Mouse (Mus musculus) frontal cortex, postnatal 36 days (tissue): ENCODE data around the gene Abca13.
"Not testable (repeated sequence)": the region's sequence is repeated elsewhere in the genome, so short reads cannot be mapped to it uniquely, and the experiment has no call there.

Experiments
- DNase-seq, 2 experiments: peaks; one replicate each; pipeline ENCODE4 v3.0.0; 2022; ENCODE audit warnings: low spot score in 2 of 2

The Abca13 gene

DNA sequence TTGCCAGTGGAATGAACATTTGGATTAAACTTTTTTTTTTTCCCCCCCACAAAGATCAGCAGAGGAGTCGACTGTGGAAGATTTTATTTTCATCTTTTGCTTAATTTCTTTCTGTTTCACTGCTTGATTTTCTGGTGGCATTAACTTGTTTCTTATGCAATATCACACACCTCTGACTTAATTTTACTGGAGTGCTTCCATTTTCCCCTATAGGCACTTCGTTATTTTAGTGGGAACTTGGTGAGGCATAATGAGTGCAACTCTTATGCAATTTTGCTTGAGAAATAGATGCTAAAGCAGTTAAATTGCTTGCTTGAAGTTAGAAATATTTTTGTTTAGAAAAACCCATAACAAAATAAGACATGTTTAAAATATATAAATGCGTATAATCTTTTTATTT, 94.0 kb downstream of the Abca13 start:
- no peak for DNase-seq

GRCm38 (mm10) chr11:9291168-9291567, 99.4 kb downstream of the Abca13 start:
- no peak for DNase-seq

GRCm38 (mm10) chr11:9299615-9300014, 107.9 kb downstream of the Abca13 start:
- no peak for DNase-seq

DNA sequence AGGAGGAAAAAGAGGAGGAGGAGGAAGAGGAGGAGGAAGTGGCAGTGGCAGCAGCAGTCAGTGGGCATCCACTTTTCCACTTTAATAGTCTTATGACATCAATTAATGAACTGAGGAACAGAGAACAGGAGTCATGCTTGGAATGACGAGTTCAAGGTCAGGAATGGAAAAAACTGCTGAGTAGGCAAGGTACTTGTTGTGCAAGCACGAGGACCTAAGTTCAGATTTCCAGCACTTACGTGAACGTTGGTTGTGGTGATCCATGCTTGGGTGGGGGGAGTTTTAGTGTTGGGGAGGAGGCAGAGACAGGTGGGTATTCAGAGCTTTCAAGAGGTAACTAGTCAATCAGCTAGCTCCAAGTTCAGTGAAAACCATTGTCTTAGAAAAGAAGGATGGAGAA, 113.7 kb downstream of the Abca13 start:
- no peak for DNase-seq

- DNase-seq, result no peak
These were observed 124.8 kb downstream of the Abca13 start for GRCm38 (mm10) chr11:9316545-9316944.

- peak; percentile 74 to 79 for DNase-seq
These were observed 125.6 kb downstream of the Abca13 start for GRCm38 (mm10) chr11:9317076-9317929.

- DNase-seq, result no peak
These were observed 146.4 kb downstream of the Abca13 start for GRCm38 (mm10) chr11:9338151-9338550.

GRCm38 (mm10) chr11:9347724-9348123, 156.0 kb downstream of the Abca13 start:
- peak; percentile 2 to 9 for DNase-seq

DNA sequence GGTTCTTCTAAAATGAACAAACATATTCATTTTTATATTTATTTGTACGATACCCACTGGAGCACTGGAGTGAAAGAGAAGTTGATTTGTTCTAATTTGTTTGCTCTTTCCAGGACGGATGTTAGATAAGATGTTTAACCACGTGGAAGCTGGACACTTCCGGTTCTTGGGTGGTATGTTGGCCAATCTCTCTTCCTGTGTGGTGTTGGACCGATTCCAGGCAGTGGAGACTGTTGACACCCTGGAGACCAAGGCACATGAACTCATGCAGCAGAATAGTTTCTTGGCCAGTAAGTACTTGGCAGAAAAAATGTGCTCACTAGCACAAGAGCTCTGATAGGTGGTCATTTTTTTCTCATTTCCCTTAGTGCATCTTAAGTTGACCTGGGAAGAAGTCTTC, 181.4 kb downstream of the Abca13 start:
- DNase-seq, result no peak

- not testable (repeated sequence) for DNase-seq
These were observed 182.7 kb downstream of the Abca13 start for GRCm38 (mm10) chr11:9374426-9374825.

DNA sequence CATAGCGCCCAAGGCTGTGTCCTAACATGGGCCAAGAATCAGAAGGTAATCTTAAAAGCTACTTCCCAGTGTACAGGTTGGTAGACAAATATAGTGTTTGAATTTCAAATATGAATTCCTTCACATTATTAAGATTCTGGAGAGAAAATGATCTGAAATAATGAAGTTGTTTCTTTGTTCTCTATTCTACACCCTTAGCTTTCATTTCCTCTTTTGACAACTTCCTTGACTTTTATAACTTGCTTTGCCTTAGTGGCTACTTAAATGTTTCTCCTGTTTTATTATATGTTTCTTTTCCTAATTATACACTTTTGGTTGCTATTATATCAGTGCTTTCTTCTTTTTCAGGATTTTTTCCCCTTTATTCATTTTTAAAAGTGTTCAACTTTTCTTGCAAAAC, 196.8 kb downstream of the Abca13 start:
- no peak for DNase-seq

DNA sequence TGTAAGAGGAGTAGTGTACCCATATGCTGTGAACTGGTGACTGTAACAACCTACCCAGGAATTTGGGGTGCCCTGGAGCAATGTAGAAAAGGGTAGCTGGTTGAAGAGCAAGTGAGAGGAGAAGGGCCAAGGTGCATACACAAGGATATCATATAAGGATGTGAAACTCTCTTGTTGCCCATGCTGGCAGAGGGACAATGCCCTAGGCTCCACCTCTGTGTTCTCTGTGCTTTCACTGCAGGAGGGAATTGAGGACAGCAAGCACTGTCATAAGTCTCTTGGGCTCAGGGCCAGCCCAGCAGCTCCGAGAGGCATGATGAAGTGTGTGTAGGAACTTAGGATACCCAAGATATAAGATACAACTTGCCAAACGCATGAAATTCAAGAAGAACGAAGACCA, 225.2 kb downstream of the Abca13 start:
- DNase-seq, result no peak

DNA sequence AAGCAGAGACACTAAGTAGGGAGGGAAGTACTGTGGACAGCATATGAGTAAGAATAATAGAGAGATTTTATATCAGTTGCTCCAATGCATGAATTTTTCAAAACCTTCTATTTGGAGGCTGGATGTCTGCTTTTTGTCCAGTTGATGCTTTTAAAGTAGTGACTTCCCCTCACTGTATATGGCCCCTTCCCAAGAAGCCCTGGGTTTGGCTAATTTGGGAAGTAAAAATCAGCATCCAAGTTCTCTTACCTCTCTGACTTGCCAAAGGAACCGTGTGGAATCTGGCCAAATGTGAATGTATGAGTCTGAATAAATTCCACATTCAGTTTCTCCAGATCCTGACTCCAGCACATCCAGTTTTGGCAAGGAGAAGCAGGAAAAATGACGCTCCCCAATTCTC, 228.5 kb downstream of the Abca13 start:
- DNase-seq, result no peak

DNA sequence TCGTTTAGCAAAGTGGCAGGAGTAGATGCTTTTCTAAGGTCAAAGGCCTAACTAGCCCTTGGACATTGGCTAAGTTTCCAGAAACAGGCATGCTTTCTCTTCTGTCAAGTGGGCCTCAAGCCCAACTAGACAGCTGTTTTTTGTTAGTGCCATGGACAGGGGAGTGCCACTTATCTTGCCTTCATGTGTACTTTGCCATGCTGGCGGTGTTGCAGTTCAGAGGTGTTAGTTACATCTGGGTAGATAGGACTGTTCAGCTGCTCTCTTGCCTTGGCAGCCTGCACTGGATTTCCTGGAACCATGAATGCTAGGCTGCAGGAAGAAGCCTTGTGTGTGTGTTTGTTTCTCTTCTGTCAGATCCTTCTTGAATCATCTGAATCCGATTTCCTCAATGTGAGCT, 235.7 kb downstream of the Abca13 start:
- DNase-seq, result no peak

GRCm38 (mm10) chr11:9432807-9433206, 241.1 kb downstream of the Abca13 start:
- DNase-seq, result no peak

DNA sequence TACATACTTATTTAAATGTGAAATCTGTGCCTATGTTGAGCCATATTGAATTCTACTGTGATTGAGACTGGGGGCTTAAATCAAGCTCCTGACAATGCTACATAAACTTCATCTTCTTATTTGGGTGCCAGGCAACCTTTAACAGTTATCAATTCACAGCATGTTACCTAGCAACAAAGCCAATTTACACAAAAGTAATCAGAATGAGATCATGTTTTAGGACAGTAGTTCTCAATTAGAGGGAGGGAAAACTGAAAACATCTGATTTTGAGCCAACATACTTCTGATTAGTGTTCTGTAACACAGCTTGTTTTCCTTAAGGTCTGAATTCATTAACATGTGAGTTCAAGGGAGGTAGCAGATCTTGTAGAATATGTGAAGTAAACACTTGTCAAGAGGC, 244.9 kb downstream of the Abca13 start:
- no peak for DNase-seq

- DNase-seq, result no peak
These were observed 248.0 kb downstream of the Abca13 start for GRCm38 (mm10) chr11:9439781-9440180.

GRCm38 (mm10) chr11:9441192-9441591, 249.4 kb downstream of the Abca13 start:
- DNase-seq, result no peak

GRCm38 (mm10) chr11:9472400-9472799, 280.7 kb downstream of the Abca13 start:
- DNase-seq, result no peak

DNA sequence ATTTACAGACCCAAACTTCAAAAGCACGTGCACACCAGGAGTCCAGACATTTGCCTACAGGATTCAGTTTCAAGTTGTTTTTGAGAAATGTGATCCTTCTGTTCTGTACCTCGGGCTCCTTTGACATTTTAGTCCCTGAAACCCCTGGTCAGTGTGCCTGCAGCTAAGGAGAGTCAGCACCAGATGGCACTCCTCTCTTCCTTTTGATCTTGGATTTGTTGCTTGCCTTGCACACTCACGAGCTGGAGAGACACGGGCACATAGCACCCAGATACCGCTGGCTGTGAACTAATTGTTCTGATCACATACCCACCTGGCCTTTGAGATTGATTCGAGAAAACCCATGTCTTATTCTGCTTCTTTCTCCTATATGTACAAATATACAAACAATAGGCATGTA, 289.8 kb downstream of the Abca13 start:
- peak; percentile 34 to 70 for DNase-seq

DNA sequence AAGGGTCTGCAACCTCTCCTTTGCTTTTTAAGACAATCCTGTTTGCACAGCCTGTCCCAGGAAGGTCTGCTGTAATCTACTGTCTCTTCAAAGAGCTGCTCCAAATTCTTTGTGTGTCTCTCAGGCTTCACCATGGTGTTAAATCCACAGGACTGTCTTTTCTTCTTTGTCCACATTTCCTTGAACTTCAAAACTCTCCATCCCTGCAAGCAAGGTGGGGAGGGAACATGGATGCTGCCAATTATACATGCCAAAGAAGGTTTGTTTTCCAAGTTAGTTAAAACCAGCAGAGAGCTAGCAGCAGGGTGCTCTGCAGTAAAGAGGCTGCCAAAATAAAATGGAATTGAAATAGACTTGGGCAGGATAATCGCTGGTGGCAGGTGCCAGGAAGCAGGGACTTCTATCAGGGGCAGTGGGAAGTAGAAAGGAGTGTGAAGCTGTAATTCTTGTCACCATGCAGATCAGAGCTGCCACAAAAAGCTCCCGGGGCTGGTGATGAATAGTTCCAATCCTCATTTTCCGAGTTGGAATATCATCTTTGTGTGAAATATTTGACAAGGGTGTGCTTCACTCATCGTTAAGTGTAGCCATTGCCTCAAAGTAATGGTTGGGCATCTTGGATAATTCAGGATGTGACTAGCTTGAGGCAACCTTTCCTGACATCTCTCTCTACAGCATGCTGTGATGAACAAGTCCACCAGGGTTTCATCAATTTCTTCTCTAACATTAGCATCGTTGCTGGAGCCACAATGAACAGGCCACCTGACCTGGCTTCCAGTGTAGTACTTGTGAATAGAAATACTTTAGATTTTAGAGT, 308.8 kb downstream of the Abca13 start:
- DNase-seq, result peak; percentile 5 to 17

- not testable (repeated sequence) for DNase-seq
These were observed 323.2 kb downstream of the Abca13 start for GRCm38 (mm10) chr11:9514966-9515365.

GRCm38 (mm10) chr11:9528556-9528955, 336.8 kb downstream of the Abca13 start:
- no peak for DNase-seq
